Mouse (Mus musculus): Measurements from ENCODE around the gene ccdc198. TPM values are rescaled to one million over a fixed set of nuclear protein-coding genes. Genes with fewer than 3 reads are reported as not detected.
"Not testable (repeated sequence)": the region's sequence is repeated elsewhere in the genome, so short reads cannot be mapped to it uniquely, and the experiment has no call there.

ccdc198 gene
- total RNA-seq (2021) = not detected
- long read RNA-seq, experiment 1 = 0 reads
- long read RNA-seq, experiment 2 = 0 reads

- intact Hi-C loops (cut with DNase I) = no loop called here
- no peak for DNase-seq
Measured at GRCm38 (mm10) chr14:49245126-49245714, at the start of gene ccdc198. Gene ccdc198 (minus strand): TSS chr14:49245474.

GRCm38 (mm10) chr14:49293802-49294449 is 48.7 kb upstream of the ccdc198 start:
- intact Hi-C loops (cut with DNase I) = no loop called here
- DNase-seq = no peak

- intact Hi-C loops (cut with DNase I) = no loop called here
- DNase-seq = no peak
Measured at GRCm38 (mm10) chr14:49290029-49290745, 44.9 kb upstream of the ccdc198 start.

- intact Hi-C loops (cut with DNase I) = no loop called here
- no peak for DNase-seq
Measured at GRCm38 (mm10) chr14:49283784-49284655, 38.7 kb upstream of the ccdc198 start.

GRCm38 (mm10) chr14:49278880-49279279 is 33.6 kb upstream of the ccdc198 start:
- DNase-seq = no peak
- intact Hi-C loops (cut with DNase I) = no loop called here

- intact Hi-C loops (cut with DNase I); DNase-seq: not testable (repeated sequence)
Measured at GRCm38 (mm10) chr14:49278479-49278878, 33.2 kb upstream of the ccdc198 start.

- DNase-seq = no peak
- intact Hi-C loops (cut with DNase I) = no loop called here
Measured at GRCm38 (mm10) chr14:49277642-49278041, 32.4 kb upstream of the ccdc198 start.

- intact Hi-C loops (cut with DNase I) = no loop called here
- no peak for DNase-seq
Measured at GRCm38 (mm10) chr14:49275376-49275775, 30.1 kb upstream of the ccdc198 start.

- intact Hi-C loops (cut with DNase I) = no loop called here
- DNase-seq = no peak
Measured at GRCm38 (mm10) chr14:49265286-49266002, 20.2 kb upstream of the ccdc198 start.

GRCm38 (mm10) chr14:49241522-49241921 is 3.8 kb downstream of the ccdc198 start:
- intact Hi-C loops (cut with DNase I) = no loop called here

GRCm38 (mm10) chr14:49238206-49238605 is 7.1 kb downstream of the ccdc198 start:
- intact Hi-C loops (cut with DNase I) = loop anchor here (5.0 to 10.0 kb wide), 2 partner anchors 497 to 549 kb away; no protein-coding TSS in a partner anchor
- peak in 1 of 2 experiments; percentile 14 for DNase-seq

More at GRCm38 (mm10) chr14:49241522-49241921, 3.8 kb downstream of the ccdc198 start:
- DNase-seq = no peak

- intact Hi-C loops (cut with DNase I) = loop anchor here (5.0 to 10.0 kb wide), 2 partner anchors 500 to 552 kb away; no protein-coding TSS in a partner anchor
- no peak for DNase-seq
Measured at GRCm38 (mm10) chr14:49234788-49235515, 10.3 kb downstream of the ccdc198 start.

GRCm38 (mm10) chr14:49231845-49232244 is 13.4 kb downstream of the ccdc198 start:
- no peak for DNase-seq
- intact Hi-C loops (cut with DNase I) = loop anchor here (10.0 kb wide), 1 partner anchor 503 kb away; no protein-coding TSS in a partner anchor

- DNase-seq = no peak
- intact Hi-C loops (cut with DNase I) = no loop called here
Measured at GRCm38 (mm10) chr14:49226986-49227385, 18.3 kb downstream of the ccdc198 start.

GRCm38 (mm10) chr14:49226471-49226870 is 18.8 kb downstream of the ccdc198 start:
- no peak for DNase-seq
- intact Hi-C loops (cut with DNase I) = no loop called here

- no peak for DNase-seq
- intact Hi-C loops (cut with DNase I) = no loop called here
Measured at GRCm38 (mm10) chr14:49221771-49222170, 23.5 kb downstream of the ccdc198 start.

- DNase-seq; intact Hi-C loops (cut with DNase I): not testable (repeated sequence)
Measured at GRCm38 (mm10) chr14:49219466-49220022, 25.7 kb downstream of the ccdc198 start.

GRCm38 (mm10) chr14:49218677-49219076 is 26.6 kb downstream of the ccdc198 start:
- intact Hi-C loops (cut with DNase I) = no loop called here
- DNase-seq = no peak

- intact Hi-C loops (cut with DNase I); DNase-seq: not testable (repeated sequence)
Measured at GRCm38 (mm10) chr14:49210215-49210614, 35.1 kb downstream of the ccdc198 start.
